Mouse (Mus musculus): ENCODE measurements around the gene Ccdc60. TPM values are rescaled to one million over a fixed set of nuclear protein-coding genes. Genes with fewer than 3 reads are reported as not detected.
A peak's percentile ranks its signal among the peaks of the same experiment; 100 is the strongest.

Gene Ccdc60
- polyA plus RNA-seq, 1 experiment from 2014 or later: 3.1 TPM

DNA sequence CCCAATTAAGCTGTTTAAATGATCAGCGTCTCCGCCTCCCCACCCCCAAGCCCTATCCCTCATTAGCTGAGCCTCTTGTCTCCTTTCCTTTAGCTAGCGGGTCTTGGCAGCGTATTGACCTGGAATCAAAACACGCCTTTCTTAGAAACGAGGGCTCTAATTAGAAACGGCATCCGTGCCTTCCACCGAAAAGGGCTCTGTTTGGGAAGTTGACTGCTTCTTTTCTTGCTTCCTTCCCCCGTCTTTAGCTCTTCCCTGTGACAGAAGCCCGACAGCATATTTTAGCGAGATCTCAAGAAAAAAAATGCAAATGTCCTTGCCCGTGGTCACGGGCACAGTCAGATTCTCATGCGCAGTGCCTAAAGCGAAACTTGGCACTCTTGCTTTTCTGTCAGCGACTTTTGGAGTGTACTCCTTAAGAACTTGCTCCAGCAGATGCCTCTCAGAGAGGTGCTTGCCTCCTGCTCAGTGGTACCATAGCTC is 10.3 kb downstream of the Ccdc60 start:
- ATAC-seq (ENCODE audit: low FRiP score) (no peak), DNase-seq (ENCODE audit: low spot score) (no peak)
- Histone ChIP-seq H3K4me1 (replicated peaks; ENCODE audit: control insufficient read depth, insufficient read depth, low read length) (peaks cover 17% of the 10 kb centered on the region), H3K27ac (no peak overlapping the region), H3K36me3 (replicated peaks; ENCODE audit: control insufficient read depth, insufficient read depth) (no peaks in the 10 kb centered on the region), H3K4me2 (replicated peaks) (peak overlapping the region; percentile 12; the same call in 1 of the 2 replicates), H3K9ac (no peak overlapping the region), H3K9me3 (ENCODE audit: control insufficient read depth, low read length) (peaks cover 4% of the 10 kb centered on the region; the same call in 1 of the 2 replicates), H3K4me3 (replicated peaks; ENCODE audit: low read length) (no peak overlapping the region), H3K27me3 (ENCODE audit: control insufficient read depth, insufficient read depth, low read length) (no peaks in the 10 kb centered on the region)
- 66% methylated on average over 17 of the region's 17 CpGs for WGBS

DNA sequence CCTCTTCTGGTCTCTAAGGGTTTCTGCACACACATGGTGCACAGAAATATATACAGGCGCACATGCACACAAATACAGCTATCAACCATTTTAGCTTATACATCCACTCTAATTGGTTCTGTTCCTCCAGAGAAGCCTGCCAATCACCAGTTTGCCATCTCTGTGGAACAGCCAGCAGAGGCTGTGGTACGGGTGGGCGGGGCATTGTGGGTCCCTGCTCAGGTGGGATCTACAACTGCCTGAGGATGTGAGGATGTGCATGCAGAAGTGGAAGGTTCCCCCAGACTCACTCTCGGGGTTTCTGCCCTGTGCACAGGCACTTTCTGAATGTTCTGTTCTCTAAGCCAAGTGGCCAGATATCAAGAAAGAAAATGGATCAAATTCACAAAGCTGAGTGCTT is 10.8 kb downstream of the Ccdc60 start:
- no peak overlapping the region for H3K4me3 ChIP-seq (replicated peaks; ENCODE audit: low read length)
- H3K9me3 ChIP-seq (ENCODE audit: control insufficient read depth, low read length): peaks cover 4% of the 10 kb centered on the region; the same call in 1 of the 2 replicates
- no peaks in the 10 kb centered on the region for H3K36me3 ChIP-seq (replicated peaks; ENCODE audit: control insufficient read depth, insufficient read depth)
- H3K4me1 ChIP-seq (replicated peaks; ENCODE audit: control insufficient read depth, insufficient read depth, low read length): peaks cover 17% of the 10 kb centered on the region
- H3K4me2 ChIP-seq (replicated peaks): peak overlapping the region; percentile 12; the same call in 1 of the 2 replicates
- no peaks in the 10 kb centered on the region for H3K27me3 ChIP-seq (ENCODE audit: control insufficient read depth, insufficient read depth, low read length)
- DNase-seq (ENCODE audit: low spot score): no peak
- ATAC-seq (ENCODE audit: low FRiP score): no peak
- H3K27ac ChIP-seq: no peak overlapping the region
- 98% methylated on average over 4 of the region's 4 CpGs for WGBS
- no peak overlapping the region for H3K9ac ChIP-seq

DNA sequence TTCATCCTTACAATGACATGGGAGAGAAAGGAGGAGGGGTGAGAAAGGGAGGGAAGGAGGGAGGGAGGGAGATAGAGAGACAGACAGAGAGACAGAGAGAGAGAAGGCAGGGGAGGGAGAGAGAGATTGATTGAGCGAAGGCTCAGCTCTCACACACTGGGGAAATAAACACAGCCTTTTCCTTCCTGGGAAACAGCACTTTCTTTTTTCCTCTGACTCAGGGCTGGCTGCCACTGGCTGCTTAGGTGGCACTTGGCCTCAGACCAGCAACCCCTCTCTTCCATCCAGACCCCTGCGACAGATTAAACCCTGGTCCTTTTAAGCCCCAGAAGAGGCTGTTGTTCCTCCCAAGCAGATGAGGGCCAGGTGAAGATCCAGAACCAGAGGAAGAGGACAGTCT is 14.0 kb downstream of the Ccdc60 start:
- ATAC-seq (ENCODE audit: low FRiP score) (0 out of 2 replicates have a peak, but pooled peaks have one; percentile 26), DNase-seq (ENCODE audit: low spot score) (peak; percentile 56)
- Histone ChIP-seq H3K4me1 (replicated peaks; ENCODE audit: control insufficient read depth, insufficient read depth, low read length) (peaks cover 17% of the 10 kb centered on the region), H3K27me3 (ENCODE audit: control insufficient read depth, insufficient read depth, low read length) (no peaks in the 10 kb centered on the region), H3K27ac (peak overlapping the region; percentile 58), H3K9me3 (ENCODE audit: control insufficient read depth, low read length) (peaks cover 4% of the 10 kb centered on the region; the same call in 1 of the 2 replicates), H3K36me3 (replicated peaks; ENCODE audit: control insufficient read depth, insufficient read depth) (no peaks in the 10 kb centered on the region), H3K9ac (no peak overlapping the region), H3K4me3 (replicated peaks; ENCODE audit: low read length) (no peak overlapping the region), H3K4me2 (replicated peaks) (no peak overlapping the region)
- 31% methylated on average over 2 of the region's 2 CpGs for WGBS

DNA sequence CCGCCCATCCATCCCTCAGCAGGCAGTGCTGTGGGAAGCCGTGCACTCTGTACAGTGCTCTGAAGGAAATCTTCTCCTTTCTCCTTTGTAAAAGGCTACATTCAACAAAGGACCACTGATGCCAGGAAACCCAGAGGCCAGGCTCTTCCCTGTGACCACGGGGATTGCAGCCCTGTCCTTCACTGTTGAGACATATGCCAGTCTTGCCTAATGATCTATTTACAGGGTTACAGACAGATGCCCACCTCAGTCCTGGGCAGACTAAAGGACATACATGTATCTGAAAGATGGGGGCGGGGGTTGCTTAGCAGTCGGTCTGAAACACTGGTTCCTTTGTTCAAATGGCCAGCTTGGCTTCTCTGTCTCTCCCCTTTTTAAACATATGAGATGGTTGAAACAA is 14.4 kb downstream of the Ccdc60 start:
- peaks cover 20% of the 10 kb centered on the region for H3K4me1 ChIP-seq (replicated peaks; ENCODE audit: control insufficient read depth, insufficient read depth, low read length)
- H3K27me3 ChIP-seq (ENCODE audit: control insufficient read depth, insufficient read depth, low read length): no peaks in the 10 kb centered on the region
- H3K4me3 ChIP-seq (replicated peaks; ENCODE audit: low read length): no peak overlapping the region

DNA sequence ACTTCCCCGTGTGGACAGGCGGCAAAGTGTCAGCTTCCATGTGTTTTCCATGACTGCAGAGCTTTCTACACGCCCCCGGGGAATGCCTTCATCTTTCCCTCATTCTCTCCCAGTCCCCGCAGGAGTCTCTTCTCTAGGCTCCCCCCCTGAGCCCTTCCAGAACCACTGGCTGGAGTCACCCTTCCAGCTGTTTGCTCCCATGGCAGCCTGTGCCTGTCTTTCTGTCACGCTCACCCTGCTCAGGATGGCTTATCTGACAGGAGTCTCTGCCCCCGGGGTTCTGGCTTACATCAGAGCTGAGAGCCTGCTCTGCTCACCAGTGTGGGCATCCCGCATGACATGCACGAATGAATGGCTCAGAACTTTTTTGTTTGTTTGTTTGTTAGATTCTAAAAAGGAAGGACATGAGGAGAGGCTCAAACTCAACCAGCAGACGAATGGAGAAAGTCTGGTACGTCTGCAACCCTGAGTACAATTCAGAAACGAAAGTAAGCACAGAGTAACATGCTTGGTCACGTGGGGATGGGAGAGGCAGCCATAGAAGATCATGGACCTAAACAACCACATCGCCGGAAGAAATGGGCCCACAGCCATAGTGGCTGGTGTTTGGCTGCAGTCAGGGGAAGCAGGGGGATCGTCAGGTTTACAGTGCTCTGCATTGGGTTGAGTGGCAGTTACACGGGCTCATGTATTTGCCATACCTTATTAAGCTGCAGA is 17.1 kb downstream of the Ccdc60 start:
- 73% methylated on average over 17 of the region's 17 CpGs for whole genome bisulfite sequencing
- ATAC-seq (ENCODE audit: low FRiP score): no peak
- no peak for DNase-seq (ENCODE audit: low spot score)

More for the DNA sequence above, 14.4 kb downstream of the Ccdc60 start:
- Histone ChIP-seq H3K4me2 (replicated peaks) (no peak overlapping the region), H3K9me3 (ENCODE audit: control insufficient read depth, low read length) (peaks cover 4% of the 10 kb centered on the region; the same call in 1 of the 2 replicates), H3K36me3 (replicated peaks; ENCODE audit: control insufficient read depth, insufficient read depth) (no peaks in the 10 kb centered on the region), H3K27ac (peak overlapping the region; percentile 58), H3K9ac (peak overlapping the region; percentile 51)
- 0 out of 2 replicates have a peak, but pooled peaks have one; percentile 50 for ATAC-seq (ENCODE audit: low FRiP score)
- peak; percentile 37 for DNase-seq (ENCODE audit: low spot score)
- WGBS: 26% methylated on average over 5 of the region's 5 CpGs

DNA sequence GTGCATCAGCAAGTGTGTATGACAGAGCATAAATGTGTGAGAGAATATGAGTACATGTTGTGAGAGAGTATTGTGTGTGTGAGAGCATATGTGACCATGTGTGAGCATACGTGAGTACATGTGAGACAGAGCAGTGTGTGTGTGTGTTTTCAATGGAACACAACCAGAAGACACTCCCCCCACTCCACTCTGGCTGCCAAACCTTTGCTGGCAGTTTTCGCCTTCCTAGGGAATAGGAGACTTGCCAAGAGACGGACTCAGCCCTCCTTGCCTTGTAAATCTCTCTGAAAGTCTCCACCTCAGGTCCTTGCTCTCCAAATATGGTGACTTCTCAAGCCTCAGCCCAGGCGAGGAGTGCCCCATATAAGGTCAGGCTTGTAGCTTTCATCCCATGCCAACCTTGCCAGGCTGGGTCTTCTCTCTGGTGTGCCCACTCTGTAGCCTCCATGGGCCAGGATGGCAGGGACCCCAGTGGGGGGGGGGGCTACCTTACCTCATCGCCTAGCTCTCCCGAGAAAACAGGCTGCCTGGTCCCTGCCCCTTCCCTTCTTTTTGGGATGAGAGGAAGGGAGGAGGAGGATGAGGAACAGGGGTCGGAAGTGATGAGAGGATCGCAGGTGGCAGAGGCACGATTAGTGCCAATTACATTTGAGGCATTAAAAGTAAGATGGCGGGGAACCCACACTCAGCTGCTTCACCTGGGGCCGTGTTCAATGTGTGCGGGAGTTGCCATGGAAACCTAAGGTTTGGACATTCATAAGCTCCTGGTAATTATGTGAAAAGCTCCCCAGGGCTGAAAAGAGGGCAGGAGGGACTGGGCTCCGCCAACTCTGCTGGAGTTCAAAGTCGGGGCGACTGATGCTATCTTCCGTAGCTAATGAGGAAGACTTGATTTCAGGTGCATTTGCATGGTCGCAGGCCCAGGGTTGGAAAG is 19.3 kb downstream of the Ccdc60 start:
- H3K36me3 ChIP-seq (replicated peaks; ENCODE audit: control insufficient read depth, insufficient read depth): no peaks in the 10 kb centered on the region
- no peak overlapping the region for H3K9ac ChIP-seq
- H3K27ac ChIP-seq: no peak overlapping the region
- no peaks in the 10 kb centered on the region for H3K27me3 ChIP-seq (ENCODE audit: control insufficient read depth, insufficient read depth, low read length)
- peak; percentile 32 for DNase-seq (ENCODE audit: low spot score)
- ATAC-seq (ENCODE audit: low FRiP score): no peak
- no peak overlapping the region for H3K4me2 ChIP-seq (replicated peaks)
- H3K4me3 ChIP-seq (replicated peaks; ENCODE audit: low read length): no peak overlapping the region
- WGBS: 73% methylated on average over 17 of the region's 17 CpGs
- H3K4me1 ChIP-seq (replicated peaks; ENCODE audit: control insufficient read depth, insufficient read depth, low read length): peaks cover 17% of the 10 kb centered on the region
- H3K9me3 ChIP-seq (ENCODE audit: control insufficient read depth, low read length): no peaks in the 10 kb centered on the region

More for the DNA sequence above, 17.1 kb downstream of the Ccdc60 start:
- Histone ChIP-seq H3K4me2 (replicated peaks) (no peak overlapping the region), H3K4me3 (replicated peaks; ENCODE audit: low read length) (no peak overlapping the region), H3K27me3 (ENCODE audit: control insufficient read depth, insufficient read depth, low read length) (no peaks in the 10 kb centered on the region), H3K9ac (no peak overlapping the region), H3K27ac (no peak overlapping the region), H3K4me1 (replicated peaks; ENCODE audit: control insufficient read depth, insufficient read depth, low read length) (peaks cover 25% of the 10 kb centered on the region), H3K36me3 (replicated peaks; ENCODE audit: control insufficient read depth, insufficient read depth) (no peaks in the 10 kb centered on the region), H3K9me3 (ENCODE audit: control insufficient read depth, low read length) (no peaks in the 10 kb centered on the region)

DNA sequence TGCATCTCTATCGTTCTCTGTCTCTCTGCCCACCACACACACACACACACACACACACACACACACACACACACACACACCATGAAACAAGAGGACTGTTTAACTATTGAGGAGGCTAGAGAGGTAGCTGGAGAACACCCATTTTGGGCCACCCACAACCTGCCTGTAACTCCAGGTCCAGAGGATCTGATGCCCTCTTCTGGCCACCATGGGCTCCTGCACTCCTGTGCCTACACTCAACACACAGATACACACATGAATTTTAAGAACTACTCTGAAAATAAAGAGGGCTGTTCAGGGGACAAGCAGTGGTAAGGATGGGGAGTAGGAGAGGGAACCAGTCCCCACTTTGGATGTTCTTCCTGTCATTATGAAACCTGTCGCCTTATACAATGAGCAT is 26.1 kb downstream of the Ccdc60 start:
- WGBS: 95% methylated on average over 2 of the region's 2 CpGs

DNA sequence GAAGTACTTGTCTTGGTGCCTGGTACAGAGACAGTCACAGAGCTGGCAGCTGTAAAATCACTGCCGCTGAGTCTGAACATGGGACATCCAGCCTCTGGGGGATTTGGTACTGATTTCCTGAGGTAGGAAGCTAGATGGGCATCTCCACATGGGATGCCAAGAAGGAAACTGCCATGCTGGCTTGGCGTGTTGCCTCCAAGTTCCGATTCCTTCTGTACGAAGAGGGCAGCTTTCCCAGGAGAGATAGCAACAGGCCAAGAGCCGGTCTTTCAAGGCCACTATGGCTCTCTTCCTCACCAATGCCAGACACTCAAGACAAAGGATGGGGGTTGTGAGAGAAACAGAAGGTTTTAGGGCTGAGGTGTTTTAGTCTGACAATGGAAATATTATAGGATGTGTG is 26.8 kb downstream of the Ccdc60 start:
- ATAC-seq (ENCODE audit: low FRiP score) (no peak), DNase-seq (ENCODE audit: low spot score) (no peak)
- no peaks in the 10 kb centered on the region for H3K36me3 ChIP-seq (replicated peaks; ENCODE audit: control insufficient read depth, insufficient read depth)
- H3K4me2 ChIP-seq (replicated peaks): no peak overlapping the region
- no peak overlapping the region for H3K9ac ChIP-seq
- no peak overlapping the region for H3K27ac ChIP-seq
- no peaks in the 10 kb centered on the region for H3K9me3 ChIP-seq (ENCODE audit: control insufficient read depth, low read length)
- no peak overlapping the region for H3K4me3 ChIP-seq (replicated peaks; ENCODE audit: low read length)
- WGBS: 88% methylated on average over 5 of the region's 5 CpGs
- H3K27me3 ChIP-seq (ENCODE audit: control insufficient read depth, insufficient read depth, low read length): no peaks in the 10 kb centered on the region
- peaks cover 6% of the 10 kb centered on the region for H3K4me1 ChIP-seq (replicated peaks; ENCODE audit: control insufficient read depth, insufficient read depth, low read length)

More for the DNA sequence above, 26.1 kb downstream of the Ccdc60 start:
- no peaks in the 10 kb centered on the region for H3K9me3 ChIP-seq (ENCODE audit: control insufficient read depth, low read length)
- H3K4me1 ChIP-seq (replicated peaks; ENCODE audit: control insufficient read depth, insufficient read depth, low read length): peaks cover 6% of the 10 kb centered on the region
- no peak overlapping the region for H3K4me3 ChIP-seq (replicated peaks; ENCODE audit: low read length)
- H3K36me3 ChIP-seq (replicated peaks; ENCODE audit: control insufficient read depth, insufficient read depth): no peaks in the 10 kb centered on the region
- H3K9ac ChIP-seq: no peak overlapping the region
- DNase-seq (ENCODE audit: low spot score) (no peak), ATAC-seq (ENCODE audit: low FRiP score) (no peak)
- H3K27ac ChIP-seq: no peak overlapping the region
- H3K4me2 ChIP-seq (replicated peaks): no peak overlapping the region
- no peaks in the 10 kb centered on the region for H3K27me3 ChIP-seq (ENCODE audit: control insufficient read depth, insufficient read depth, low read length)

DNA sequence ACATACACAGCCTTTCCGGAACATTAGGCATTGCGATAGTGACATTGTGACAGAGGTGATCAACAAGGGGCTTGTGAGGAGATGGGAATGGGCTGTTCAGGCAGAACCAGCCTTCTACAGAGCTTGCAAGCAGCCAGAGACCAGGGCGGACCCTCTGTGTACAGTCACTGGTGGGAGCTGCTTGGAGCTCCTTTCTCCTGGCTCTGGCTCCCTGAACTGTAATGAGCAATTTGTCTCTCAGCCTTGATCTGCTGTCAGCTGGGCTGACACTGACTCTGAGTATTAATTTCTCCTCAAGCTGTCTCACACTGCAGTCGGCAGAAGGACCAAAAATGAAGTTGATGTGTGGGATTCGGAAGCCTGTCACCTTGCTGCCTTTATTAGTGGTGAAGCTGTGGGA is 28.4 kb downstream of the Ccdc60 start:
- H3K4me1 ChIP-seq (replicated peaks; ENCODE audit: control insufficient read depth, insufficient read depth, low read length): peaks cover 6% of the 10 kb centered on the region
- H3K9ac ChIP-seq: no peak overlapping the region
- no peak overlapping the region for H3K4me3 ChIP-seq (replicated peaks; ENCODE audit: low read length)
- H3K27ac ChIP-seq: no peak overlapping the region
- H3K9me3 ChIP-seq (ENCODE audit: control insufficient read depth, low read length): no peaks in the 10 kb centered on the region
- no peaks in the 10 kb centered on the region for H3K27me3 ChIP-seq (ENCODE audit: control insufficient read depth, insufficient read depth, low read length)
- no peak for ATAC-seq (ENCODE audit: low FRiP score)
- no peak overlapping the region for H3K4me2 ChIP-seq (replicated peaks)
- H3K36me3 ChIP-seq (replicated peaks; ENCODE audit: control insufficient read depth, insufficient read depth): no peaks in the 10 kb centered on the region
- 72% methylated on average over 5 of the region's 5 CpGs for WGBS
- DNase-seq (ENCODE audit: low spot score): no peak
